Mouse (Mus musculus): ENCODE results near the gene Gm42878. TPM values are rescaled to one million over a fixed set of nuclear protein-coding genes. Genes with fewer than 3 reads are reported as not detected.

The Gm42878 gene
- total and polyA plus RNA-seq, 3 experiments = 1.0 TPM; not detected in 2

- Histone ChIP-seq H3K4me2 (ENCODE audit: insufficient read depth, low read depth, poor library complexity, severe bottlenecking) (peak within 1 kb of the TSS; percentile 67), H3K9me3 (replicated peaks; ENCODE audit: low read length) (no peaks in the 10 kb centered on the region), H3K4me1 (ENCODE audit: control insufficient read depth in 1 of 2, insufficient read depth in 2 of 2) (peaks cover 5 to 38% of the 10 kb centered on the region in 2 experiments; a peak in 3 of 4 replicates), H3K27me3 (replicated peaks) (no peaks in the 10 kb centered on the region), H3K36me3 (replicated peaks in 1 of 2; ENCODE audit: control insufficient read depth in 1 of 2, insufficient read depth in 1 of 2, low read length in 1 of 2) (peaks cover 0 to 14% of the 10 kb centered on the region in 2 experiments), H3K27ac (ENCODE audit: insufficient read depth, low read depth) (peak within 1 kb of the TSS; percentile 63), H3K4me3 (replicated peaks in 1 of 3; ENCODE audit: low read depth in 2 of 3, low read length in 2 of 3, poor library complexity in 1 of 3) (peak within 1 kb of the TSS; percentile 53 to 87 (median 69)), H3K9ac (ENCODE audit: insufficient read depth, low read depth) (peak within 1 kb of the TSS; percentile 41), H3K79me2 (replicated peaks; ENCODE audit: control insufficient read depth, extremely low read depth, insufficient read depth, poor library complexity, severe bottlenecking) (no peaks in the 10 kb centered on the region)
- dilution Hi-C loops (cut with MboI; ENCODE audit: extremely low pct_ligation_motif_present, extremely low pct_unique_long_range_greater_than_20kb, low sequenced_read_pairs) (no loop called here), in situ Hi-C loops (cut with MboI; ENCODE audit: low pct_ligation_motif_present, low pct_unique_long_range_greater_than_20kb, low sequenced_read_pairs) (no loop called here)
- DNase-seq (ENCODE audit: extremely low read depth) = peak; percentile 81
- TF ChIP-seq NRF1 (IDR thresholded peaks at IDR 0.05; ENCODE audit: low read depth, low read length) (peak; percentile 26; the same call in 1 of the 2 replicates), SIN3A (IDR thresholded peaks at IDR 0.05; ENCODE audit: low read length) (peak; percentile 90; the same call in 1 of the 2 replicates), UBTF (IDR thresholded peaks at IDR 0.05; ENCODE audit: low read depth, low read length) (no peak), MAFK (IDR thresholded peaks at IDR 0.05; ENCODE audit: insufficient replicate concordance, low read length) (no peak), GABPA (IDR thresholded peaks at IDR 0.05; ENCODE audit: insufficient replicate concordance, low read depth, low read length) (no peak), ZNF384 (IDR thresholded peaks at IDR 0.05; ENCODE audit: low read depth, low read length) (no peak), HCFC1 (IDR thresholded peaks at IDR 0.05; ENCODE audit: low read depth, low read length) (no peak; the same call in none of the 2 replicates), ZKSCAN1 (IDR thresholded peaks at IDR 0.05; ENCODE audit: borderline replicate concordance, low read depth, low read length) (no peak), SMC3 (IDR thresholded peaks at IDR 0.05; ENCODE audit: low read depth, low read length) (no peak), ZMIZ1 (IDR thresholded peaks at IDR 0.05; ENCODE audit: low read depth, low read length) (0 out of 2 replicates have a peak, but pooled peaks have one; percentile 35), MAX (IDR thresholded peaks at IDR 0.05; ENCODE audit: low read length) (peak; percentile 82), TBP (conservative IDR thresholded peaks at IDR 0.05; ENCODE audit: low read depth, low read length) (0 out of 2 replicates have a peak, but pooled peaks have one; percentile 13), IRF4 (IDR thresholded peaks at IDR 0.05; ENCODE audit: low read depth, low read length) (0 out of 2 replicates have a peak, but pooled peaks have one; percentile 46), CHD2 (IDR thresholded peaks at IDR 0.05; ENCODE audit: low read length) (no peak), MXI1 (IDR thresholded peaks at IDR 0.05; ENCODE audit: low read depth, low read length) (peak; percentile 66; the same call in 1 of the 2 replicates), E2F4 (IDR thresholded peaks at IDR 0.05; ENCODE audit: insufficient replicate concordance, low read depth, low read length) (no peak), USF2 (conservative IDR thresholded peaks at IDR 0.05; ENCODE audit: low read depth, low read length) (peak; percentile 89), USF1 (IDR thresholded peaks at IDR 0.05; ENCODE audit: low read depth, low read length) (peak; percentile 89), ZC3H11A (IDR thresholded peaks at IDR 0.05; ENCODE audit: low read depth, low read length) (no peak), ETS1 (conservative IDR thresholded peaks at IDR 0.05; ENCODE audit: low read depth, low read length) (no peak), EP300 (IDR thresholded peaks at IDR 0.05; ENCODE audit: low read length) (no peak), ELF1 (IDR thresholded peaks at IDR 0.05; ENCODE audit: low read depth, low read length) (peak; percentile 16; the same call in 1 of the 2 replicates), JUND (conservative IDR thresholded peaks at IDR 0.05; ENCODE audit: low read depth, low read length) (no peak), PAX5 (IDR thresholded peaks at IDR 0.05; ENCODE audit: low read length) (no peak), RAD21 (IDR thresholded peaks at IDR 0.05; ENCODE audit: low read depth, low read length) (no peak), POLR2AphosphoS2 (IDR thresholded peaks at IDR 0.05; ENCODE audit: low read depth, low read length) (no peak), POLR2A (IDR thresholded peaks at IDR 0.05; ENCODE audit: low read depth, low read length) (peak; percentile 64), MEF2A (IDR thresholded peaks at IDR 0.05; ENCODE audit: borderline replicate concordance, low read depth, low read length) (peak; percentile 53; the same call in 1 of the 2 replicates), TCF12 (IDR thresholded peaks at IDR 0.05; ENCODE audit: low read depth, low read length) (no peak; the same call in 1 of the 2 replicates), MYC (IDR thresholded peaks at IDR 0.05; ENCODE audit: low read depth, low read length) (0 out of 2 replicates have a peak, but pooled peaks have one; percentile 40), KAT2A (IDR thresholded peaks at IDR 0.05; ENCODE audit: insufficient replicate concordance, low read length) (no peak), JUN (IDR thresholded peaks at IDR 0.05; ENCODE audit: insufficient read depth, low read depth, low read length) (no peak), BHLHE40 (IDR thresholded peaks at IDR 0.05; ENCODE audit: low read depth, low read length) (peak; percentile 55), CHD1 (IDR thresholded peaks at IDR 0.05; ENCODE audit: low read depth, low read length) (no peak), NELFE (IDR thresholded peaks at IDR 0.05; ENCODE audit: low read depth, low read length) (peak; percentile 80), RCOR1 (conservative IDR thresholded peaks at IDR 0.05; ENCODE audit: low read depth, low read length) (no peak), CTCF (conservative IDR thresholded peaks at IDR 0.05 in 1 of 2, IDR thresholded peaks at IDR 0.05 in 1 of 2; ENCODE audit: low read depth in 2 of 2, low read length in 2 of 2) (no peak; a peak in 1 of 4 replicates)
These were observed 48.4 kb upstream of the Gm42878 start, which contains the start of gene Aldh2 for GRCm38 (mm10) chr5:121593451-121594401. Aldh2 (minus strand) TSS chr5:121593824.
